In the genomic region with DNA sequence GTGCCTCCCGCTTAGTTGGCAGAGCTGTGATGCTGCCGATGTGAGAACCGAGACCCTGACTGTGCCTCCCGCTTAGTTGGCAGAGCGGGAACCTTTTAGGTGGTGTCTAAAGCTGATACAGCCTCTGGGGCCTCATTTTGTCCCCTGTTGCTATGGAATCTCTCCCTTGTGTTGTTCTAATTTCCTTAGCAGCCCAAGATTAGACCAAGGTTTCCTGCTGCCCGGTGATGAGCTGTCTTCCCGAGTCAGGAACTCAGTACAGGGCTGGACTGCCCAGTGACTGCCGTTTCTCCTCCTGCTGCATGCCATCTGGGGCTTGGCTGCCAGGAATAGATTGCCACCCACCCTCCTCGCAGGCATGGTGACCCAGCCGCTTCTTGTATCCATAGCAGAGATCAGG, we compare ENCODE assay signal across 10 mouse cellular contexts. TPM values are rescaled to one million over a fixed set of nuclear protein-coding genes. Genes with fewer than 3 reads are reported as not detected.
DNase-seq lines count a peak whose midpoint lies in the region; ATAC-seq and TF ChIP-seq lines count a peak whose summit lies in the region.
"Had no signal": no experiment of that assay in that cellular context is flagged by ENCODE, and none has a peak within 500 bp of the region (broad histone marks: within the 10 kb centered on the region; RNA-seq: fewer than 3 reads in every experiment).

No protein-coding gene starts in this region.

- H3K4me1 ChIP-seq in hindbrain, embryonic 12.5 days: peaks cover 9% of the 10 kb centered on the region
- H3K4me1 ChIP-seq in hindbrain, embryonic 10.5 days (replicated peaks): 0 out of 2 replicates have a peak, but pooled peaks cover 8% of the 10 kb centered on the region
- H3K4me1 ChIP-seq in hindbrain, embryonic 16.5 days (ENCODE audit: control insufficient read depth, insufficient read depth, low read depth, low read length): peaks cover 10% of the 10 kb centered on the region
- H3K4me1 ChIP-seq: liver, embryonic 15.5 days had no signal

- H3K4me3 ChIP-seq in hindbrain, embryonic 12.5 days: no peak overlapping the region
- H3K4me3 ChIP-seq in hindbrain, embryonic 10.5 days: no peak overlapping the region
- H3K4me3 ChIP-seq in hindbrain, embryonic 16.5 days (ENCODE audit: low read length): no peak overlapping the region
- H3K4me3 ChIP-seq: liver, embryonic 15.5 days had no signal

- ATAC-seq in hindbrain, embryonic 12.5 days (ENCODE audit: low FRiP score): peak; percentile 41; the same call in 1 of the 2 replicates
- ATAC-seq in hindbrain, embryonic 16.5 days: peak; percentile 28

- peaks cover 73% of the 10 kb centered on the region for H3K36me3 ChIP-seq in hindbrain, embryonic 12.5 days
- peaks cover 89% of the 10 kb centered on the region for H3K36me3 ChIP-seq in hindbrain, embryonic 10.5 days
- peaks cover 27% of the 10 kb centered on the region for H3K36me3 ChIP-seq in hindbrain, embryonic 16.5 days (ENCODE audit: control insufficient read depth, insufficient read depth, low read length)
- H3K36me3 ChIP-seq: liver, embryonic 15.5 days had no signal

- WGBS in hindbrain, embryonic 12.5 days: 65% methylated on average over 10 of the region's 10 CpGs
- 82% methylated on average over 10 of the region's 10 CpGs for whole genome bisulfite sequencing in hindbrain, embryonic 10.5 days
- 42% methylated on average over 10 of the region's 10 CpGs for WGBS in hindbrain, embryonic 16.5 days

- H3K27me3 ChIP-seq in hindbrain, embryonic 12.5 days: no peaks in the 10 kb centered on the region
- H3K27me3 ChIP-seq in hindbrain, embryonic 10.5 days (ENCODE audit: insufficient read depth, poor library complexity, severe bottlenecking): no peaks in the 10 kb centered on the region
- no peaks in the 10 kb centered on the region for H3K27me3 ChIP-seq in hindbrain, embryonic 16.5 days (replicated peaks; ENCODE audit: control insufficient read depth, insufficient read depth, low read length)
- H3K27me3 ChIP-seq: liver, embryonic 15.5 days had no signal

- no peak for TF ChIP-seq CTCF in brain, embryonic 14.5 days (IDR thresholded peaks at IDR 0.05; ENCODE audit: borderline replicate concordance, extremely low read depth, insufficient read depth, insufficient read length)

- DNase-seq in cerebellum, adult 9-11 months: peak; percentile 43
- DNase-seq in cerebellum, adult 11 months: no peak
- no peak for DNase-seq in hindbrain, embryonic 10.5 days (ENCODE audit: low spot score)
- DNase-seq in brain, embryonic 14.5 days (ENCODE audit: low read depth): peak; percentile 52
- DNase-seq in spleen, postnatal 4 days (ENCODE audit: low spot score in 2 of 2): no peak
- DNase-seq in lung, adult 18-20 months: no peak
- DNase-seq: retina, postnatal 1 day had no signal

- no peak for TF ChIP-seq POLR2A in brain, embryonic 14.5 days (IDR thresholded peaks at IDR 0.05; ENCODE audit: borderline replicate concordance, extremely low read depth, insufficient read depth, insufficient read length, poor library complexity, severe bottlenecking)

- H3K4me2 ChIP-seq in hindbrain, embryonic 12.5 days (replicated peaks): no peak overlapping the region
- H3K4me2 ChIP-seq in hindbrain, embryonic 16.5 days (ENCODE audit: low read length): no peak overlapping the region; the same call in 1 of the 2 replicates
- H3K4me2 ChIP-seq: liver, embryonic 15.5 days had no signal

- H3K9me3 ChIP-seq in hindbrain, embryonic 12.5 days (replicated peaks): no peaks in the 10 kb centered on the region
- H3K9me3 ChIP-seq in hindbrain, embryonic 10.5 days: 0 out of 2 replicates have a peak, but pooled peaks cover 2% of the 10 kb centered on the region
- no peaks in the 10 kb centered on the region for H3K9me3 ChIP-seq in hindbrain, embryonic 16.5 days (ENCODE audit: control insufficient read depth, low read length)
- H3K9me3 ChIP-seq: liver, embryonic 15.5 days had no signal

- peak overlapping the region; percentile 52; the same call in 1 of the 2 replicates for H3K27ac ChIP-seq in hindbrain, embryonic 12.5 days
- H3K27ac ChIP-seq in hindbrain, embryonic 10.5 days: no peak overlapping the region
- H3K27ac ChIP-seq in hindbrain, embryonic 16.5 days (ENCODE audit: low read depth, low read length): peak overlapping the region; percentile 49
- H3K27ac ChIP-seq: liver, embryonic 15.5 days had no signal

- H3K9ac ChIP-seq in hindbrain, embryonic 12.5 days: no peak overlapping the region
- H3K9ac ChIP-seq in hindbrain, embryonic 16.5 days (ENCODE audit: low read depth, low read length): no peak overlapping the region
- H3K9ac ChIP-seq: liver, embryonic 15.5 days had no signal

RNA-seq across cellular contexts. Expression of a gene that starts 21.0 kb away (rescaled TPM):
- polyA plus RNA-seq in hindbrain, embryonic 12.5 days (2016; fragmentation: Nextera tagmentation; extraction: Ambion mirVana): 64.2 and 64.8 TPM in 2 replicates
- polyA plus RNA-seq in hindbrain, embryonic 10.5 days (2016; fragmentation: Nextera tagmentation; extraction: Ambion mirVana): 23.9 and 32.5 TPM in 2 replicates
- polyA plus RNA-seq in brain, embryonic 14.5 days (2012; rRNA removed): 109 and 130 TPM in 2 replicates
- polyA plus RNA-seq in hindbrain, embryonic 16.5 days (2015; fragmentation: Nextera tagmentation; extraction: Ambion mirVana): 75.9 and 91.8 TPM in 2 replicates

RNA-seq across cellular contexts. Expression of a gene that starts 40.7 kb away (rescaled TPM):
- polyA plus RNA-seq in hindbrain, embryonic 12.5 days (2016; fragmentation: Nextera tagmentation; extraction: Ambion mirVana): 19.2 and 20.9 TPM in 2 replicates
- polyA plus RNA-seq in hindbrain, embryonic 10.5 days (2016; fragmentation: Nextera tagmentation; extraction: Ambion mirVana): 13.1 and 16.0 TPM in 2 replicates
- 9.5 and 13.1 TPM in 2 replicates for polyA plus RNA-seq in brain, embryonic 14.5 days (2012; rRNA removed)
- polyA plus RNA-seq in hindbrain, embryonic 16.5 days (2015; fragmentation: Nextera tagmentation; extraction: Ambion mirVana): 10.1 and 11.2 TPM in 2 replicates

Comparison
In these comparisons a context has a peak if more than half of its experiments do, and no peak if none do; other contexts are left out.
1. DNase-seq: peak in cerebellum, adult 9-11 months (single experiment) and brain, embryonic 14.5 days (single experiment); none in cerebellum, adult 11 months (single experiment), hindbrain, embryonic 10.5 days (single experiment), spleen, postnatal 4 days (0 of 2) and lung, adult 18-20 months (0 of 2).